Mouse (Mus musculus) hindbrain, embryonic 13.5 days (tissue): ENCODE measurements around the gene Osbp2. TPM values are rescaled to one million over a fixed set of nuclear protein-coding genes. Genes with fewer than 3 reads are reported as not detected.

Source experiments
- ATAC-seq: fragments of 200-750 bp; cut with Nextera tagmentation; 2 replicates; pipeline ENCODE4 v1.8.0; 2017; ENCODE audit warnings: moderate TSS enrichment; ENCODE audit not compliant: low FRiP score
- H3K27ac ChIP-seq: fragments of 300-500 bp; sonication (generic); 2 replicates; pipeline ENCODE4 v1.5.1; 2015; ENCODE audit warnings: inconsistent platforms, mild to moderate bottlenecking, moderate library complexity
- H3K27me3 ChIP-seq: fragments of 300-500 bp; sonication (generic); 2 replicates; pipeline ENCODE4 v1.6.1; 2015; ENCODE audit warnings: mild to moderate bottlenecking, inconsistent platforms
- H3K36me3 ChIP-seq: fragments of 300-500 bp; sonication (generic); 2 replicates; pipeline ENCODE4 v1.6.1; 2015; ENCODE audit warnings: mild to moderate bottlenecking, inconsistent platforms
- H3K4me1 ChIP-seq: fragments of 300-500 bp; sonication (generic); replicated peaks from 2 replicates; pipeline ENCODE4 v1.6.1; 2015; ENCODE audit warnings: inconsistent platforms
- H3K4me2 ChIP-seq: fragments of 300-500 bp; sonication (generic); 2 replicates; pipeline ENCODE4 v1.6.1; 2015; ENCODE audit warnings: inconsistent platforms, mild to moderate bottlenecking, moderate library complexity
- H3K4me3 ChIP-seq: fragments of 300-500 bp; sonication (generic); 2 replicates; pipeline ENCODE4 v1.5.1; 2015; ENCODE audit warnings: mild to moderate bottlenecking, inconsistent platforms
- H3K9ac ChIP-seq: fragments of 300-500 bp; sonication (generic); 2 replicates; pipeline ENCODE4 v1.6.1; 2015; ENCODE audit warnings: mild to moderate bottlenecking, inconsistent platforms
- H3K9me3 ChIP-seq: fragments of 300-500 bp; sonication (generic); 2 replicates; pipeline ENCODE4 v1.6.1; 2016; ENCODE audit warnings: inconsistent platforms
- WGBS: fragments of 180-500 bp; shearing (Covaris S2); methylation state at CpG from one replicate; pipeline ENCODE4 v1.1.7; 2015; 5-methylcytosine and 5-hydroxymethylcytosine counted together
- polyA plus RNA-seq: library from polyadenylated mRNA; unstranded; fragments of >200 nt; fragmentation: Nextera tagmentation; extraction: Ambion mirVana; gene quantifications from 2 replicates; pipeline ENCODE4 v1.2.1, GENCODE M21; 2015

The Osbp2 gene
- polyA plus RNA-seq, 1 experiment from 2014 or later = 14.5 TPM

DNA sequence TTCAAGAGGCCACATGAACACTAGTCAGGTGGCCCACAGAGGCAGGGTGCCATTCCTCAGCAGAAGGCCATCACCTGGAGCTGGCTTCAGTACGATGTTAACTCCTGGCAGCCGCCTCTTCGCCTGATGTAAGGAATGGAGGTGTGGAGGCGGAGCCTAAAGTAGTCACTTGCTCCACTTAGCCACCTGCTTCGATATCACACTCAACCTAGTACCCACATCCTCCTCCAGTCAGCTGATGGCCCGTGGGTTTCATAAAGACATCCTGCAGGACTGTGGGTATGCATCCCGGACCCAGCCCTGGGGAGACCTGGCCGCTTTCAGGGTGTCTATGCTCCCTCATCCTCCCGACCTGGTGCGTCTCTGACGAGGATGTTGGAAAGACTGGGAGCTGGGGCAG is 128.0 kb downstream of the Osbp2 start:
- Histone ChIP-seq H3K9ac (no peak overlapping the region), H3K27ac (no peak overlapping the region), H3K36me3 (no peaks in the 10 kb centered on the region), H3K4me2 (no peak overlapping the region), H3K9me3 (no peaks in the 10 kb centered on the region), H3K27me3 (no peaks in the 10 kb centered on the region), H3K4me1 (peaks cover 15% of the 10 kb centered on the region), H3K4me3 (no peak overlapping the region)
- WGBS = 83% methylated on average over 11 of the region's 11 CpGs
- no peak for ATAC-seq

DNA sequence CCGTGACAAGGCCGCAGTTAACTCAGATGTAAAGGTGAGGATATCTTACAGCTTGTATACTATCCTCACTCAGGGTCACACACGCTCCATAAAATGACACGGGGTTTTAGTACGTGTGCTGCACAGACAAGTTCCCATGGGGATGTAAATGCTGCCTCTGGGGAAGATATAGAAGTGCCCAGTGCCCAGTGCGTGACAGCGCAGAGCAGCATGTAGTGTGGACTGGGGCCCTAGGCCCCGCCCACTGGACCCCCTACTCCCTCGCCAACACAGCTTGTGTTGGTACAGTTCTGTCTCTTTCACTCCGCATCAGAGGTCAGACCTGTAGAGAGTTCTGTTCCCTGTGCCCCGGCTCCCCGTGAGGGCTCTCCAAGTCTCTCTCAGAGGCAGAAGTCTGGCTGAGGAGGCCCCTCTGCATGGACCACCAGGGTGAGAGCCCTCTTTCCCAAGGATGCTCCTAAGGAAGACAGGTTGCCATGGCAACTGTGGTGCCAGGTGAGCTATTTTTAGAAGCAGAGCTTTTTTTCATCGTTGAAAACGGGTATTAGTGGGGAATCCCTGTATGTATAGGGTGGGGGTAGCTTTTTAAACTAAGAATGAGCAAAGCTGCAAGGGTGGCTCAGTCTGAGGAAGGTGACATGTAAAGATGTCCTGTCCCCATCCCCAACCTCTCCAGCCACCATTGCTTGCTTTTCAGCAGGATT is 129.6 kb downstream of the Osbp2 start:
- WGBS = 68% methylated on average over 14 of the region's 14 CpGs
- H3K4me3 ChIP-seq = no peak overlapping the region
- peak; percentile 66 for ATAC-seq
- no peaks in the 10 kb centered on the region for H3K9me3 ChIP-seq
- no peaks in the 10 kb centered on the region for H3K36me3 ChIP-seq
- H3K9ac ChIP-seq = peak overlapping the region; percentile 43; the same call in 1 of the 2 replicates
- peak overlapping the region; percentile 88 for H3K27ac ChIP-seq
- H3K4me2 ChIP-seq = peak overlapping the region; percentile 6; the same call in 1 of the 2 replicates
- peaks cover 15% of the 10 kb centered on the region for H3K4me1 ChIP-seq
- H3K27me3 ChIP-seq = no peaks in the 10 kb centered on the region

- 86% methylated on average over 4 of the region's 4 CpGs for WGBS
- no peak overlapping the region for H3K27ac ChIP-seq
- H3K27me3 ChIP-seq = no peaks in the 10 kb centered on the region
- H3K9ac ChIP-seq = no peak overlapping the region
- no peak overlapping the region for H3K4me2 ChIP-seq
- ATAC-seq = no peak
- no peak overlapping the region for H3K4me3 ChIP-seq
- H3K36me3 ChIP-seq = no peaks in the 10 kb centered on the region
- peaks cover 15% of the 10 kb centered on the region for H3K4me1 ChIP-seq
- H3K9me3 ChIP-seq = no peaks in the 10 kb centered on the region
Measured at GRCm38 (mm10) chr11:3731469-3731868, 132.2 kb downstream of the Osbp2 start.

- H3K4me2 ChIP-seq = no peak overlapping the region
- H3K36me3 ChIP-seq = no peaks in the 10 kb centered on the region
- no peak for ATAC-seq
- no peak overlapping the region; the same call in 1 of the 2 replicates for H3K9ac ChIP-seq
- H3K4me3 ChIP-seq = no peak overlapping the region
- H3K27ac ChIP-seq = no peak overlapping the region
- peaks cover 22% of the 10 kb centered on the region for H3K4me1 ChIP-seq
- no peaks in the 10 kb centered on the region for H3K9me3 ChIP-seq
- WGBS = 75% methylated on average over 9 of the region's 9 CpGs
- H3K27me3 ChIP-seq = no peaks in the 10 kb centered on the region
Measured at GRCm38 (mm10) chr11:3727438-3728105, 136.1 kb downstream of the Osbp2 start.

DNA sequence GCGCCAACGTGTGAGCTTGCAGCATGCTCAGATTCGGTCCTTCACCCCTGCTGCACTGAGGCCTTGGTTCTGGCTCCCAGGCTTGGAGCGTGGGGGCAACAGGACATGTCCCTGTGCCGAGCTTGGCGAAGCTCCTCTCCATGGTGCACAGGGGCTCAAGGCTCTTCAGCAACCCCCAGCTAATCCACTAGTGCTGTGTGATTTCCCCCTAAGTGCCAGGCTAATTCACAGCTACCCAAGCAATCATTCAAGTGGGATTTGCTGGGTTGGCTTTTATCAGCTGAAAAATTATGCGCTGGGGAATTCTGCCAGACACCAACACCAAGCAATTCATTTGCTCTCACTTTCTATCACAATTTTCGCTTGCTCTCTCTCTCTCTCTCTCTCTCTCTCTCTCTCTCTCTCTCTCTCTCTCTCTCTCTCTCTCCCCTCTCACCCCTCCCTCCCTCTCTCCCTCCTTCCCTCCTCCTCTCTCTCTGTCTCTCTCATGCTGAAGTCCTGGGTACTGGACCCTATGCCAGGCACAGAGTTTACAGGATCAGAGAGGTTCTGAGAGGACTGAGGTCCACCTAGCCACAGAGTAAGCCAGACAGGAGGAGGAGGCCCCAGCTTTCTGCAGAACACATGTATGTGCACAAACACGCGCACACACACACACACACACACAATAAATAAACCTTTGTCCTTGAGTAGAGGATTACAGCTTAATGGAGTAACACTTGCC is 138.2 kb downstream of the Osbp2 start:
- 58% methylated on average over 10 of the region's 10 CpGs for WGBS
- Histone ChIP-seq H3K4me1 (peaks cover 19% of the 10 kb centered on the region), H3K9ac (no peak overlapping the region), H3K36me3 (no peaks in the 10 kb centered on the region), H3K4me3 (no peak overlapping the region), H3K9me3 (no peaks in the 10 kb centered on the region), H3K4me2 (no peak overlapping the region), H3K27ac (peak overlapping the region; percentile 75), H3K27me3 (no peaks in the 10 kb centered on the region)
- peak; percentile 15; the same call in 1 of the 2 replicates for ATAC-seq

- ATAC-seq = no peak
Measured at GRCm38 (mm10) chr11:3724726-3725125, 139.0 kb downstream of the Osbp2 start.

GRCm38 (mm10) chr11:3723910-3724309 is 139.8 kb downstream of the Osbp2 start:
- H3K27me3 ChIP-seq = no peaks in the 10 kb centered on the region
- no peak for ATAC-seq
- WGBS = 64% methylated on average over 4 of the region's 4 CpGs
- no peaks in the 10 kb centered on the region for H3K36me3 ChIP-seq
- no peak overlapping the region for H3K4me2 ChIP-seq
- no peak overlapping the region for H3K4me3 ChIP-seq
- H3K4me1 ChIP-seq = peaks cover 19% of the 10 kb centered on the region
- no peaks in the 10 kb centered on the region for H3K9me3 ChIP-seq
- H3K27ac ChIP-seq = no peak overlapping the region
- H3K9ac ChIP-seq = no peak overlapping the region

More at GRCm38 (mm10) chr11:3724726-3725125, 139.0 kb downstream of the Osbp2 start:
- peak overlapping the region; percentile 75 for H3K27ac ChIP-seq
- no peak overlapping the region for H3K4me2 ChIP-seq
- WGBS = 71% methylated on average over 5 of the region's 5 CpGs
- no peak overlapping the region for H3K4me3 ChIP-seq
- no peaks in the 10 kb centered on the region for H3K36me3 ChIP-seq
- peaks cover 19% of the 10 kb centered on the region for H3K4me1 ChIP-seq
- H3K9me3 ChIP-seq = no peaks in the 10 kb centered on the region
- no peaks in the 10 kb centered on the region for H3K27me3 ChIP-seq
- 0 out of 2 replicates have a peak overlapping the region, but pooled peaks have one; percentile 19 for H3K9ac ChIP-seq

DNA sequence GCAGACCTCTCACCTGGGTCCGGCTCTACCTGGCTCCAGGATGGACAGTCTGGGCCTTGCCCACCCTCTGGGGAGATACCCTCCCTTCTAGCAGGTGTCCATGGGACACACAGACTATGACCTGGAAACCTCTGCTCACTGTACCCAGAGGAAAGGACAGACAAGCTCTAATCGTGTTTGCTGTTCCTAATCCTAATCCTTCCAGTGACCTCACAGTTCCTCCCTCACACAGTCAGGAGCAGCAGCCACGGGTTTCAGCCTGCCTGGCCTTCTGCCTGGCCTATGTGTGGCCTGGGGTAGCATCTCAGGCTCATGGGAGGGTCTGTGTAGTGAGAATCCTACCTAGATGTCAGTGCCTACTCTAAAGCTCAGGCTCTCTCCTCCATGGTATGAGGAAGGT is 140.8 kb downstream of the Osbp2 start:
- WGBS = 60% methylated on average over 3 of the region's 3 CpGs
- no peaks in the 10 kb centered on the region for H3K36me3 ChIP-seq
- no peak overlapping the region for H3K9ac ChIP-seq
- H3K4me3 ChIP-seq = no peak overlapping the region
- peaks cover 19% of the 10 kb centered on the region for H3K4me1 ChIP-seq
- no peak overlapping the region for H3K4me2 ChIP-seq
- H3K27ac ChIP-seq = no peak overlapping the region
- ATAC-seq = no peak
- H3K27me3 ChIP-seq = no peaks in the 10 kb centered on the region
- no peaks in the 10 kb centered on the region for H3K9me3 ChIP-seq

- no peak overlapping the region for H3K27ac ChIP-seq
- no peak for ATAC-seq
- H3K4me1 ChIP-seq = peaks cover 19% of the 10 kb centered on the region
- H3K9ac ChIP-seq = no peak overlapping the region
- no peaks in the 10 kb centered on the region for H3K36me3 ChIP-seq
- 73% methylated on average over 3 of the region's 3 CpGs for WGBS
- no peak overlapping the region for H3K4me2 ChIP-seq
- H3K9me3 ChIP-seq = no peaks in the 10 kb centered on the region
- H3K4me3 ChIP-seq = no peak overlapping the region
- H3K27me3 ChIP-seq = no peaks in the 10 kb centered on the region
Measured at GRCm38 (mm10) chr11:3722036-3722435, 141.7 kb downstream of the Osbp2 start.

DNA sequence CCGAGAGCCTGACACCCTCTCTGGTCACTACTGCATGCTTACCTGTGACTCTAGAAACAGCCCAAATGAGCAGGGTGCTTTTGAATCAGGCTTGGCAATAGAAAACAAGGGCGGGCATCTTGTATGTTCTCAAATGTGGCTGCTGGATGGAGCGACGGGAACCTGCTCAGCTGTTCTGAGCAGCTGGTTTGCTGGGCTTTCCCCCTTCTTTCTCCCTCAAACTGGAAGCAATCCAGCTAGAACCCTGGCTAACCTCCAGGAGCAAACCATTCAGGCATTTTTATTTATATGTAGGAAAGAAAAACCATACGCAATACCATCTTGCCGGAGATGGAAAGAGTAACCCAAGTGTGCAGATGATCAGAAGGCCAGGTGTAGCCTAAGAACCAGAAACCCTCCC is 147.0 kb downstream of the Osbp2 start:
- 90% methylated on average over 6 of the region's 6 CpGs for WGBS
- peaks cover 2% of the 10 kb centered on the region; the same call in 1 of the 2 replicates for H3K36me3 ChIP-seq
- no peak overlapping the region for H3K4me2 ChIP-seq
- 0 out of 2 replicates have a peak, but pooled peaks cover 4% of the 10 kb centered on the region for H3K4me1 ChIP-seq
- H3K9me3 ChIP-seq = no peaks in the 10 kb centered on the region
- H3K27ac ChIP-seq = peak overlapping the region; percentile 30; the same call in 1 of the 2 replicates
- 0 out of 2 replicates have a peak, but pooled peaks cover 2% of the 10 kb centered on the region for H3K27me3 ChIP-seq
- H3K4me3 ChIP-seq = no peak overlapping the region
- ATAC-seq = no peak
- H3K9ac ChIP-seq = no peak overlapping the region

- H3K27me3 ChIP-seq = 0 out of 2 replicates have a peak, but pooled peaks cover 2% of the 10 kb centered on the region
- H3K9me3 ChIP-seq = no peaks in the 10 kb centered on the region
- ATAC-seq = no peak
- peaks cover 6% of the 10 kb centered on the region; the same call in 1 of the 2 replicates for H3K36me3 ChIP-seq
- H3K9ac ChIP-seq = no peak overlapping the region
- H3K27ac ChIP-seq = no peak overlapping the region
- H3K4me3 ChIP-seq = no peak overlapping the region
- WGBS = 42% methylated on average over 15 of the region's 15 CpGs
- no peak overlapping the region for H3K4me2 ChIP-seq
- H3K4me1 ChIP-seq = 0 out of 2 replicates have a peak, but pooled peaks cover 4% of the 10 kb centered on the region
Measured at GRCm38 (mm10) chr11:3714486-3714885, 149.2 kb downstream of the Osbp2 start.

DNA sequence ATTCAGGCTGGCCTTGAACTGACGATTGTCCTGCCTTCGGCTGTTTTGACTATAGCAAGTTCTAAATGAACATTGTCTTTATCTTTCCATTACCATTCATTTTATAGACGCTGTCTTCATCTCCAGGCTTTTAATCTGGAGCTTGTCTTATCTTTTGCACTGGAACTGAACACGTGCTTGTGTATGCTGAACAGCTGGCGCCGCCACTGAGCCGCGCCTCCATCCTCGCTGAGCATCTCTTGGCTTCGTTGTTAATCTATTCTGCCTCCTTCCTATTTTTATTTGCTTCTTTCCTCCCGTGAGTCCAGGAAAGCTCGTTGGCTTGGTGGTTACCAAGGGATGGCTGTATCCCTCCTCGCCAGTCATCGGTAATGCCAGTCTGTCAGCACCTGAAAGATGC is 153.5 kb downstream of the Osbp2 start:
- no peak overlapping the region for H3K27ac ChIP-seq
- WGBS = 76% methylated on average over 14 of the region's 14 CpGs
- H3K36me3 ChIP-seq = peaks cover 13% of the 10 kb centered on the region; the same call in 1 of the 2 replicates
- H3K4me2 ChIP-seq = no peak overlapping the region
- no peak overlapping the region for H3K9ac ChIP-seq
- H3K4me1 ChIP-seq = no peaks in the 10 kb centered on the region
- H3K9me3 ChIP-seq = no peaks in the 10 kb centered on the region
- ATAC-seq = no peak
- H3K27me3 ChIP-seq = 0 out of 2 replicates have a peak, but pooled peaks cover 2% of the 10 kb centered on the region
- no peak overlapping the region for H3K4me3 ChIP-seq
